Mouse (Mus musculus): Measurements from ENCODE around the gene Ccdc107. TPM values are rescaled to one million over a fixed set of nuclear protein-coding genes. Genes with fewer than 3 reads are reported as not detected.

Ccdc107 gene
- total and polyA plus RNA-seq, 3 experiments, result 30.5 to 63.1 (median 33.4) TPM

DNA sequence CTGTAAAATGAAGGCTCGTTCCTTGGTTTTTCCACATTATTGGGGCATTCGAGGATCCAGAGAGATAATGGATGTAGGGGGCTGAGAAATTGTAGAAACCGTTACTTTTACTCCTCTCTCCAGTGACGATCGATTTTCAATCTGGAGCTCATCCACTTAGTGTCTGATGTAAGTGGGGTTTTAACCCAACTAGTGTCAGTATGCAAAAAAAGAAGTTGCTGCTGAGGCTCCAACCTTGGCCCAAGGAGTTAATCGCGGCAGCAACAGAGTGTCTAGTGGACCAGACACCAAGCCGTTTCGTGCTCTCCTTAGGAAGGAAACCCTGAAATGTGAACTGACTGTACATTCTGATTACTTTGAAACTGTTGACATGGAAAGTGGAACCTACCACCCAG lies 1.1 kb downstream of the Ccdc107 start:
- Histone ChIP-seq H3K27ac (ENCODE audit: insufficient read depth, low read depth) (no peak overlapping the region), H3K79me2 (replicated peaks; ENCODE audit: control insufficient read depth, extremely low read depth, insufficient read depth, poor library complexity, severe bottlenecking) (no peaks in the 10 kb centered on the region), H3K4me3 (replicated peaks in 1 of 3; ENCODE audit: low read depth in 2 of 3, low read length in 2 of 3, poor library complexity in 1 of 3) (peak overlapping the region; percentile 65 to 78 (median 73)), H3K36me3 (replicated peaks in 1 of 2; ENCODE audit: control insufficient read depth in 1 of 2, insufficient read depth in 1 of 2, low read length in 1 of 2) (peaks cover 4 to 31% of the 10 kb centered on the region in 2 experiments), H3K4me1 (ENCODE audit: control insufficient read depth in 1 of 2, insufficient read depth in 2 of 2) (peaks cover 0 to 14% of the 10 kb centered on the region in 2 experiments; a peak in 2 of 4 replicates), H3K4me2 (ENCODE audit: insufficient read depth, low read depth, poor library complexity, severe bottlenecking) (peak overlapping the region; percentile 60), H3K9me3 (replicated peaks; ENCODE audit: low read length) (peaks cover 6% of the 10 kb centered on the region), H3K27me3 (replicated peaks) (peaks cover 1% of the 10 kb centered on the region), H3K9ac (ENCODE audit: insufficient read depth, low read depth) (peak overlapping the region; percentile 78)
- in situ Hi-C loops (cut with MboI; ENCODE audit: low pct_ligation_motif_present, low pct_unique_long_range_greater_than_20kb, low sequenced_read_pairs) (no loop called here), dilution Hi-C loops (cut with MboI; ENCODE audit: extremely low pct_ligation_motif_present, extremely low pct_unique_long_range_greater_than_20kb, low sequenced_read_pairs) (no loop called here)
- DNase-seq (ENCODE audit: extremely low read depth), result peak; percentile 19
- no peak for TF ChIP-seq MAFK (IDR thresholded peaks at IDR 0.05; ENCODE audit: insufficient replicate concordance, low read length)
- TF ChIP-seq HCFC1 (IDR thresholded peaks at IDR 0.05; ENCODE audit: low read depth, low read length), result no peak
- TF ChIP-seq JUN (IDR thresholded peaks at IDR 0.05; ENCODE audit: insufficient read depth, low read depth, low read length), result no peak
- no peak for TF ChIP-seq KAT2A (IDR thresholded peaks at IDR 0.05; ENCODE audit: insufficient replicate concordance, low read length)
- TF ChIP-seq TCF12 (IDR thresholded peaks at IDR 0.05; ENCODE audit: low read depth, low read length), result no peak
- TF ChIP-seq SMC3 (IDR thresholded peaks at IDR 0.05; ENCODE audit: low read depth, low read length), result no peak
- TF ChIP-seq MAZ (IDR thresholded peaks at IDR 0.05; ENCODE audit: low read depth, low read length), result no peak
- TF ChIP-seq MYC (IDR thresholded peaks at IDR 0.05; ENCODE audit: low read depth, low read length), result no peak
- no peak for TF ChIP-seq ZMIZ1 (IDR thresholded peaks at IDR 0.05; ENCODE audit: low read depth, low read length)
- no peak for TF ChIP-seq USF1 (IDR thresholded peaks at IDR 0.05; ENCODE audit: low read depth, low read length)
- no peak for TF ChIP-seq ZKSCAN1 (IDR thresholded peaks at IDR 0.05; ENCODE audit: borderline replicate concordance, low read depth, low read length)
- TF ChIP-seq ETS1 (conservative IDR thresholded peaks at IDR 0.05; ENCODE audit: low read depth, low read length), result no peak
- TF ChIP-seq UBTF (IDR thresholded peaks at IDR 0.05; ENCODE audit: low read depth, low read length), result no peak
- no peak for TF ChIP-seq POLR2AphosphoS2 (IDR thresholded peaks at IDR 0.05; ENCODE audit: low read depth, low read length)
- no peak for TF ChIP-seq SIN3A (IDR thresholded peaks at IDR 0.05; ENCODE audit: low read length)
- no peak for TF ChIP-seq BHLHE40 (IDR thresholded peaks at IDR 0.05; ENCODE audit: low read depth, low read length)
- no peak for TF ChIP-seq TBP (conservative IDR thresholded peaks at IDR 0.05; ENCODE audit: low read depth, low read length)

DNA sequence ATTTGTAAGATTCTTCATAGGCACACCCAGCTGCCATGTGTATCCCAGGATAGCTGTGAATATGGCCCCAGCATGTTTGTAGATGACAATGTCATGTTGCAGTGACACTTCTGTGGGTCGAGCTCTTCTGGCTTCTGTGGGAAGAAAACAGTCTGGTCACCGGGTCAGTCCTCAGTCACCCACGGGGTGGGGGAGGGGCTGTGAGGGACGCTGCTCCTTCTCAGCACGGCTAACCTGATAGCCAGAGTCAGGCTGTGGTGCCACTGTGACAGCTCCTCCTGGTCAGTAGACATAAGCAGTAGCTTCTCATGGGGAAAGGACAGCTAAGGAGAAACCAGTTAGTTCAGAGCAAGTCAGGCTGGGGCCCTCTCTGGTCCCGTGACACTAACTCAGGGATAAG lies 3.9 kb downstream of the Ccdc107 start:
- peaks cover 4 to 31% of the 10 kb centered on the region in 2 experiments for H3K36me3 ChIP-seq (replicated peaks in 1 of 2; ENCODE audit: control insufficient read depth in 1 of 2, insufficient read depth in 1 of 2, low read length in 1 of 2)
- no peaks in the 10 kb centered on the region for H3K9me3 ChIP-seq (replicated peaks; ENCODE audit: low read length)
- no peak overlapping the region for H3K27ac ChIP-seq (ENCODE audit: insufficient read depth, low read depth)
- peaks cover 0 to 24% of the 10 kb centered on the region in 2 experiments; a peak in 2 of 4 replicates for H3K4me1 ChIP-seq (ENCODE audit: control insufficient read depth in 1 of 2, insufficient read depth in 2 of 2)
- H3K27me3 ChIP-seq (replicated peaks), result peaks cover 18% of the 10 kb centered on the region
- dilution Hi-C loops (cut with MboI; ENCODE audit: extremely low pct_ligation_motif_present, extremely low pct_unique_long_range_greater_than_20kb, low sequenced_read_pairs), result no loop called here
- no peak overlapping the region for H3K4me3 ChIP-seq (replicated peaks in 1 of 3; ENCODE audit: low read depth in 2 of 3, low read length in 2 of 3, poor library complexity in 1 of 3)
- H3K4me2 ChIP-seq (ENCODE audit: insufficient read depth, low read depth, poor library complexity, severe bottlenecking), result no peak overlapping the region
- no peak for DNase-seq (ENCODE audit: extremely low read depth)
- H3K9ac ChIP-seq (ENCODE audit: insufficient read depth, low read depth), result no peak overlapping the region
- no peak for TF ChIP-seq MAFK (IDR thresholded peaks at IDR 0.05; ENCODE audit: insufficient replicate concordance, low read length)
- no peak for TF ChIP-seq POLR2AphosphoS2 (IDR thresholded peaks at IDR 0.05; ENCODE audit: low read depth, low read length)
- TF ChIP-seq USF2 (conservative IDR thresholded peaks at IDR 0.05; ENCODE audit: low read depth, low read length), result no peak
- no peak for TF ChIP-seq TBP (conservative IDR thresholded peaks at IDR 0.05; ENCODE audit: low read depth, low read length)
- no peak for TF ChIP-seq E2F4 (IDR thresholded peaks at IDR 0.05; ENCODE audit: insufficient replicate concordance, low read depth, low read length)
- no peak for TF ChIP-seq NELFE (IDR thresholded peaks at IDR 0.05; ENCODE audit: low read depth, low read length)
- TF ChIP-seq CTCF (conservative IDR thresholded peaks at IDR 0.05 in 1 of 2, IDR thresholded peaks at IDR 0.05 in 1 of 2; ENCODE audit: low read depth in 2 of 2, low read length in 2 of 2), result no peak
- no peak for TF ChIP-seq GABPA (IDR thresholded peaks at IDR 0.05; ENCODE audit: insufficient replicate concordance, low read depth, low read length)
- no peak for TF ChIP-seq HCFC1 (IDR thresholded peaks at IDR 0.05; ENCODE audit: low read depth, low read length)
- no peak for TF ChIP-seq EP300 (IDR thresholded peaks at IDR 0.05; ENCODE audit: low read length)
- no peak for TF ChIP-seq ELF1 (IDR thresholded peaks at IDR 0.05; ENCODE audit: low read depth, low read length)
- TF ChIP-seq RCOR1 (conservative IDR thresholded peaks at IDR 0.05; ENCODE audit: low read depth, low read length), result no peak
- no peak for TF ChIP-seq MAX (IDR thresholded peaks at IDR 0.05; ENCODE audit: low read length)
- TF ChIP-seq MXI1 (IDR thresholded peaks at IDR 0.05; ENCODE audit: low read depth, low read length), result no peak
- TF ChIP-seq USF1 (IDR thresholded peaks at IDR 0.05; ENCODE audit: low read depth, low read length), result no peak
- no peak for TF ChIP-seq CHD2 (IDR thresholded peaks at IDR 0.05; ENCODE audit: low read length)
- TF ChIP-seq NRF1 (IDR thresholded peaks at IDR 0.05; ENCODE audit: low read depth, low read length), result no peak
- no peak for TF ChIP-seq RAD21 (IDR thresholded peaks at IDR 0.05; ENCODE audit: low read depth, low read length)
- H3K79me2 ChIP-seq (replicated peaks; ENCODE audit: control insufficient read depth, extremely low read depth, insufficient read depth, poor library complexity, severe bottlenecking), result no peaks in the 10 kb centered on the region
- in situ Hi-C loops (cut with MboI; ENCODE audit: low pct_ligation_motif_present, low pct_unique_long_range_greater_than_20kb, low sequenced_read_pairs), result no loop called here
